Mouse (Mus musculus) liver, adult 2 months (tissue): ENCODE measurements around the gene Cd247. TPM values are rescaled to one million over a fixed set of nuclear protein-coding genes. Genes with fewer than 3 reads are reported as not detected.

ENCODE experiments used
- DNase-seq: peaks from one replicate; pipeline ENCODE4 v3.0.0-alpha.2; 2011; ENCODE audit warnings: low read depth, low spot score; ENCODE audit errors: extremely low read depth
- H3K27ac ChIP-seq: fragments of 200-500 bp; replicated peaks from 2 replicates; pipeline ENCODE4 v1.5.1; 2012; ENCODE audit warnings: low read depth, mild to moderate bottlenecking, control low read depth, inconsistent platforms, low read length; ENCODE audit not compliant: insufficient read depth
- H3K27me3 ChIP-seq: fragments of 200-500 bp; 2 replicates; pipeline ENCODE4 v1.6.1; 2012; ENCODE audit warnings: mild to moderate bottlenecking, moderate library complexity, low read length, inconsistent platforms; ENCODE audit not compliant: control insufficient read depth, insufficient read depth
- H3K36me3 ChIP-seq: fragments of 200-500 bp; 2 replicates; pipeline ENCODE4 v1.6.1; 2012; ENCODE audit warnings: low read length, inconsistent platforms; ENCODE audit not compliant: control insufficient read depth, insufficient read depth
- H3K4me1 ChIP-seq: fragments of 200-500 bp; 2 replicates; pipeline ENCODE4 v1.6.1; 2011; ENCODE audit warnings: low read length; ENCODE audit not compliant: control insufficient read depth, insufficient read depth
- H3K4me3 ChIP-seq: fragments of 200-500 bp; 2 replicates; pipeline ENCODE4 v1.5.1; 2011; ENCODE audit warnings: low read depth, mild to moderate bottlenecking, control low read depth, low read length, moderate library complexity; ENCODE audit not compliant: insufficient read depth
- H3K79me2 ChIP-seq: fragments of 200-500 bp; 2 replicates; pipeline ENCODE4 v1.6.1; 2012; ENCODE audit warnings: inconsistent platforms, mild to moderate bottlenecking, low read length, moderate library complexity; ENCODE audit not compliant: control insufficient read depth, insufficient read depth
- H3K9ac ChIP-seq: fragments of 200-500 bp; 2 replicates; pipeline ENCODE4 v1.6.1; 2012; ENCODE audit warnings: low read depth, mild to moderate bottlenecking, control low read depth, inconsistent platforms, low read length
- CTCF ChIP-seq: fragments of 200-500 bp; IDR thresholded peaks from 2 replicates; pipeline ENCODE4 v1.5.1; 2011; ENCODE audit warnings: low read depth, low read length, control low read depth
- POLR2A ChIP-seq: fragments of 200-500 bp; IDR thresholded peaks from 2 replicates; pipeline ENCODE4 v1.6.1; 2011; ENCODE audit warnings: low read length, control low read depth; ENCODE audit not compliant: insufficient read depth; ENCODE audit errors: extremely low read depth
- WGBS: fragments of 180-500 bp; shearing (Covaris S2); methylation state at CpG from one replicate; pipeline ENCODE4 v1.1.7; 2018; 5-methylcytosine and 5-hydroxymethylcytosine counted together
- polyA plus RNA-seq: library from polyadenylated mRNA; depleted of rRNA; stranded (reverse); fragments of >200 nt; gene quantifications from 2 replicates; pipeline ENCODE4 v1.2.3, GENCODE M21; 2012
- total RNA-seq: library from RNA; depleted of rRNA; stranded (reverse); fragments of >200 nt; gene quantifications from 2 replicates; pipeline ENCODE4 v1.2.3, GENCODE M21; 2014

Gene Cd247
- total and polyA plus RNA-seq, 2 experiments, result 0.55 to 0.64 TPM

DNA sequence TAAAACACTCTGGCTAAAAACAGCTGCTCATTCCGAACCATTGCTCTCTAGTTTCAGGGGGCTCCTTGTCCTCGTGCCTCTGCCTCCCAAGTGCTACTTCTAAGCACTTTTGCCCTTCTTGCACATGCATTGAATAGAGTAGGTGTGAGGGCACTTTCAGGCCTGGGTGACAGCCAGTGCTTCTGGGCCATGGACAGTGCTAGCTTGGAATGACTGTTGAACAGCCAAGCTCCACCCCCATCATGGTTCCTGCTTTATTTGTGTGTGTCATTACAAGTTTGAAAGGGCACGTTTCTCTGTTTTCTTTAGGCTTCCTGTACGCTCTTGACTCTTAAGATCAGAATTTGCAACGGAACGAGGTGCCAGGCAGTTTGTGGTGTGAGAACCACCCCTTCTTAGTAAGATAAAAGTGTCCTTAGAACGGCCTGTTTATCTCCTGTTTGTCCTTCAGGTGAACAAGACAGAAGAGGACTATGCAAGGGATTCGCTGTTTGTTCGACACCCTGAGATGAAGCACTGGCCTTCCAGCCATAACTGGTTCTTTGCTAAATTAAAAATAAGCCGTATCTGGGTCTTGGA lies 18.2 kb upstream of the Cd247 start:
- Histone ChIP-seq H3K27ac (peak overlapping the region; percentile 82), H3K27me3 (no peaks in the 10 kb centered on the region), H3K4me3 (no peak overlapping the region), H3K9ac (no peak overlapping the region), H3K79me2 (peaks cover 7% of the 10 kb centered on the region; the same call in 1 of the 2 replicates), H3K4me1 (peaks cover 24% of the 10 kb centered on the region), H3K36me3 (peaks cover 31% of the 10 kb centered on the region)
- DNase-seq, result peak; percentile 88
- WGBS, result 48% methylated on average over 10 of the region's 10 CpGs
- TF ChIP-seq POLR2A (no peak), CTCF (no peak)

DNA sequence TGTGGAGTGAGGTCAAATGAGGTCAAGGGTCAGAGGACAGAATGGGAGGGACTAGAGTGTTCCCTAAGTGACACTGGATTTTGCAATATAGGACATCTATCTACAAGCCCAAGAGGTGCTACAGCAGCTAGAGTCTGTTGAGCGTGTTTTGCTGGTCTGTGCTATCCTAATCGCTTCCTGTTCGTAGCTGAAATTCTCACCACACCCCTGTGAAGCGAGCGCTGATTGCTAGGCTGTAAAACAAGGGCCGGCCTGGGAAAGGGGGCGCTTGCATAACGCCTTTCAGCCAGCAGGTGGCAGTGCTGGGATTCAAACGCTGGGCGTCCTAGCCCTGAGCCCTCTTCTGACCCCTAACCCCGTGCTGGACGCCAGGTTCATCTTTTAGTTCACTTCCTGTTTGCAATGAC lies 17.0 kb upstream of the Cd247 start:
- H3K4me3 ChIP-seq, result no peak overlapping the region
- peaks cover 24% of the 10 kb centered on the region for H3K4me1 ChIP-seq
- H3K9ac ChIP-seq, result no peak overlapping the region
- no peaks in the 10 kb centered on the region for H3K27me3 ChIP-seq
- peak; percentile 88 for TF ChIP-seq CTCF
- no peak for TF ChIP-seq POLR2A
- peak overlapping the region; percentile 29 for H3K27ac ChIP-seq
- peak; percentile 94 for DNase-seq
- H3K36me3 ChIP-seq, result peaks cover 31% of the 10 kb centered on the region
- H3K79me2 ChIP-seq, result peaks cover 3% of the 10 kb centered on the region; the same call in 1 of the 2 replicates
- under 1% methylated on average over 12 of the region's 12 CpGs for WGBS

DNA sequence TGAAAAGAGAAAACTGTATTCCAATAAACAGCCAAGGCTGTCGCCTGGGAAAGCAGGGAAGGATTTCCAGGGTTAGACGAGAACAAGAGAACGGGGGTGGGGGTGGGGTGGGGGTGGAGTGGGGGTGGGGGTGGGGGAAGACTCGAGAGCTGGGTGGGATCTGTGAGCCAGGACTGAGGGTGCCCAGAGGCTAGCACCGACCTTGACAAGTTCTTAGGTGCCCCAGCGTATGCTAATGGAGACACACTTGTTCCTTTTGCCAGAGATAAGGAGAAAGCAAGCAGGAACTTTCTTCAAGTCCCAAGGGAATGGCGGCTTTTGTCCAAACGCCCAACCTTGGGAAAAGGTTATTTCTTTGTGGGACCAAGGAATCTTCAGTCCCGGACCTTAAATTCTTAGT lies 16.5 kb upstream of the Cd247 start:
- TF ChIP-seq CTCF (no peak), POLR2A (no peak)
- Histone ChIP-seq H3K79me2 (peaks cover under 1% of the 10 kb centered on the region; the same call in 1 of the 2 replicates), H3K4me3 (no peak overlapping the region), H3K27me3 (no peaks in the 10 kb centered on the region), H3K27ac (no peak overlapping the region), H3K36me3 (peaks cover 31% of the 10 kb centered on the region), H3K4me1 (peaks cover 21% of the 10 kb centered on the region), H3K9ac (no peak overlapping the region)
- no peak for DNase-seq
- 60% methylated on average over 9 of the region's 9 CpGs for WGBS

DNA sequence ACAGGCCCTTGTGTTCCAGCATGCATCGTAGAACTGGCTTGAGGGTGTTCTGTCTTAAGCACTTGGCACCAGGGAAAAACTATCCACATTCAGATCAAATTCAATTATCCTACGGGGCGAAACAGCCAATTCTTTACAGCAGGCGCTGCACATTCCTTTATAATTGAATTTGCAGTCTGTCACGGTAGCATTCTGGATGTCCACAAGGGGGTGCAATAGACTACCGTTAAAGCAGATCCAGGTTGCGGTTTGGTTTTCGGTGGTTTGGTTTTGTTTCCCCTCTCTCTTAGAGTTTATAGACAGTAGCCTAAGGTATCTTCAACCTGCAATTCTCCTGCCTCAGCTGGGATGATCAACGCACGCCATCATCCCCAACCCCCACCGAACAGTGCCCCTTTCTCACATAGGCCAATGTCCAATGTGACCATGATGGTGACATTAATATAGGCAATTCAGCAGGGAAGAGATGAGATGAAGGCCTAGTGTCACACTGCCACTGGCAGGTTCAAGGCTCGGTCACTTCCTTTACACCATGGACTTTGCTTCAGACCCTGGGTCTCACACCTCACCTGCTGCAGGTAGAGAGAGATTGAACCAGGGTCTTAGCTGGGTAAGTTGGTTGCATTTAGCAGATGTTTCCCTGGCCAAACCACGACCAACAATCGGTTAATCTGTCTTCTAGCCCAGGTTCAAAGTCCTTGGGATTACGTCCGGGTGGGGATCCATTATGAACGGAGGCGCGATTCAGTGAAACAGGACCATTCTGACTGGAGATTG lies 12.8 kb upstream of the Cd247 start:
- no peak overlapping the region for H3K9ac ChIP-seq
- TF ChIP-seq CTCF (peak; percentile 29; the same call in 1 of the 2 replicates), POLR2A (no peak)
- H3K4me1 ChIP-seq, result peaks cover 5% of the 10 kb centered on the region
- no peak overlapping the region for H3K27ac ChIP-seq
- peak; percentile 64 for DNase-seq
- no peaks in the 10 kb centered on the region for H3K79me2 ChIP-seq
- WGBS, result 35% methylated on average over 19 of the region's 19 CpGs
- H3K36me3 ChIP-seq, result peaks cover 23% of the 10 kb centered on the region
- H3K4me3 ChIP-seq, result no peak overlapping the region
- H3K27me3 ChIP-seq, result no peaks in the 10 kb centered on the region

DNA sequence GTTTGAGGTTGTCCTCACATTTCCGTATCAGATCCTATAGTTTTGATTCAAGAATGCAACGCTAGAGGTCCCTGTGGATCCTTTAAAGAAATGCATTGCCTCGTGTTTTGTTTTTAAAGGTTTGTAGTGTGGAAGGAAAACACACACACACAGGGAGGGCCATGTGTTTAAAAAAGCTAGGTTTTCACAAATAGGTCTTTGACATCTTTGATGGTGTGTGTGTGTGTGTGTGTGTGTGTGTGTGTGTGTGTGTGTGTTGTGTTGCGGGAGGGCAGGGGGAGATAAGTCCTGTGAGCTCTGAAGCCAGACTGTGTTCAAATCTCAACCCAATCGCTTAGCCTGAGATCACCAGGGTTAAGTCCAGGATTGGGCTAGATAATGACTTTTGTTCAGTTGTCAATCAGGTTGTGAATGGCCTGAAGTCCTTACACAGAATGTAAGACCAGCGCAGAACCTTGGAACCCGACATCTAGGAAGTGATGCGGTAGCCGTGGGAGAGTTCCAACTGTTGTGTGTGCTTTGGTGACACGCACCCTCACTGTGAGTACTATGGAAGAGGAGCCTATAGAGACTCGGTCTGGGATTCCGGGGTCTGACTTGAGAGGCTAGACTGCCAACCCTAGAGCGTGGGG lies 8.4 kb upstream of the Cd247 start:
- 5% methylated on average over 13 of the region's 13 CpGs for WGBS
- H3K79me2 ChIP-seq, result no peaks in the 10 kb centered on the region
- H3K4me3 ChIP-seq, result no peak overlapping the region
- peak overlapping the region; percentile 3; the same call in 1 of the 2 replicates for H3K9ac ChIP-seq
- 0 out of 2 replicates have a peak, but pooled peaks cover 1% of the 10 kb centered on the region for H3K4me1 ChIP-seq
- TF ChIP-seq CTCF (no peak), POLR2A (no peak)
- H3K27ac ChIP-seq, result no peak overlapping the region
- H3K36me3 ChIP-seq, result no peaks in the 10 kb centered on the region
- no peaks in the 10 kb centered on the region for H3K27me3 ChIP-seq
- peak; percentile 34 for DNase-seq
